Mouse (Mus musculus) embryonic facial prominence, embryonic 11.5 days (tissue): ENCODE results near the gene Ace. TPM values are rescaled to one million over a fixed set of nuclear protein-coding genes. Genes with fewer than 3 reads are reported as not detected.

Experiments
- ATAC-seq: fragments of 200-750 bp; cut with Nextera tagmentation; replicated peaks from 2 replicates; pipeline ENCODE4 v1.8.0; 2017; ENCODE audit warnings: low read depth; ENCODE audit not compliant: insufficient number of reproducible peaks, low FRiP score, low TSS enrichment
- DNase-seq: peaks from one replicate; pipeline ENCODE4 v3.0.0-alpha.2; 2015; ENCODE audit warnings: low spot score
- H3K27ac ChIP-seq: fragments of 300-500 bp; sonication (generic); replicated peaks from 2 replicates; pipeline ENCODE4 v1.5.1; 2014; ENCODE audit warnings: mild to moderate bottlenecking, low read depth, low read length, control low read depth
- H3K27me3 ChIP-seq: fragments of 300-500 bp; sonication (generic); 2 replicates; pipeline ENCODE4 v1.6.1; 2014; ENCODE audit warnings: mild to moderate bottlenecking, low read length, moderate library complexity, mixed read lengths; ENCODE audit not compliant: control insufficient read depth, insufficient read depth
- H3K36me3 ChIP-seq: fragments of 300-500 bp; sonication (generic); replicated peaks from 2 replicates; pipeline ENCODE4 v1.6.1; 2014; ENCODE audit warnings: low read depth, mild to moderate bottlenecking, low read length, moderate library complexity, mixed read lengths; ENCODE audit not compliant: control insufficient read depth, insufficient read depth
- H3K4me1 ChIP-seq: fragments of 300-500 bp; sonication (generic); 2 replicates; pipeline ENCODE4 v1.6.1; 2014; ENCODE audit warnings: low read length, mixed read lengths; ENCODE audit not compliant: control insufficient read depth, insufficient read depth
- H3K4me2 ChIP-seq: fragments of 300-500 bp; sonication (generic); 2 replicates; pipeline ENCODE4 v1.6.1; 2014; ENCODE audit warnings: low read depth, mild to moderate bottlenecking, control low read depth, low read length, moderate library complexity
- H3K4me3 ChIP-seq: fragments of 300-500 bp; sonication (generic); 2 replicates; pipeline ENCODE4 v1.5.1; 2014; ENCODE audit warnings: low read depth, low read length, control low read depth
- H3K9ac ChIP-seq: fragments of 300-500 bp; sonication (generic); replicated peaks from 2 replicates; pipeline ENCODE4 v1.6.1; 2014; ENCODE audit warnings: mild to moderate bottlenecking, control low read depth, low read length
- H3K9me3 ChIP-seq: fragments of 300-500 bp; sonication (generic); replicated peaks from 2 replicates; pipeline ENCODE4 v1.6.1; 2016; ENCODE audit warnings: mild to moderate bottlenecking, low read length, inconsistent platforms, mixed read lengths; ENCODE audit not compliant: control insufficient read depth
- WGBS: fragments of 180-500 bp; shearing (Covaris S2); extraction: QIAGEN DNeasy Blood & Tissue Kit; methylation state at CpG from one replicate; pipeline ENCODE4 v1.1.7; 2014; 5-methylcytosine and 5-hydroxymethylcytosine counted together
- polyA plus RNA-seq: library from polyadenylated mRNA; unstranded; fragments of >200 nt; fragmentation: Nextera tagmentation; extraction: Ambion mirVana; gene quantifications from 2 replicates; pipeline ENCODE4 v1.2.1, GENCODE M21; 2014

The Ace gene
- polyA plus RNA-seq, 1 experiment from 2014 or later: 0.41 TPM

- H3K4me3 ChIP-seq: no peak overlapping the region
- H3K4me2 ChIP-seq: no peak overlapping the region
- H3K9ac ChIP-seq: no peak overlapping the region
- 33% methylated on average over 3 of the region's 3 CpGs for WGBS
- no peaks in the 10 kb centered on the region for H3K9me3 ChIP-seq
- no peaks in the 10 kb centered on the region for H3K4me1 ChIP-seq
- DNase-seq (peak; percentile 14), ATAC-seq (no peak)
- no peaks in the 10 kb centered on the region for H3K36me3 ChIP-seq
- no peaks in the 10 kb centered on the region for H3K27me3 ChIP-seq
- no peak overlapping the region for H3K27ac ChIP-seq
Observed at GRCm38 (mm10) chr11:105951601-105952044, 16.1 kb upstream of the Ace start.

DNA sequence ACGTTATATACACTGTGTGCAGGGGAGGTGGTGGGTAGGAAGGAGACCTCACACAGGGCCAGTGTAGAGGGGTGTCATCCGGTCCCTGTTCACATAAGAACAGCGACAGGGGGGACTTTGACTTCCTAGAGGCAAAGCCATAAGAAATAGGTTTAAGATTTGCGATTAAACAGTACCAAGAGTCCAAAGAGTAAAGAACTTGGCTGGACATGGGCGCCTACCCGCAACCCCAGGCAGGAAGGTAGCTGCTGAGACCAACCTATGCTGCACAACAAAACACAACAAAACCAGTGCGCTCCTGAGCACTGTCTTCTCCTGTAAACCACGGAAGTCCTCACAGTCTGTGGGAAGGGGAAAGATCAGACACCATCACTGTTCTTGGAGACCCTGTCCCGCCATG, 15.6 kb upstream of the Ace start:
- DNase-seq: no peak
- WGBS: 87% methylated on average over 9 of the region's 9 CpGs
- Histone ChIP-seq H3K27me3 (no peaks in the 10 kb centered on the region), H3K36me3 (no peaks in the 10 kb centered on the region), H3K27ac (no peak overlapping the region), H3K4me2 (no peak overlapping the region), H3K4me1 (no peaks in the 10 kb centered on the region), H3K9ac (no peak overlapping the region), H3K9me3 (no peaks in the 10 kb centered on the region), H3K4me3 (no peak overlapping the region)
- ATAC-seq: no peak

DNA sequence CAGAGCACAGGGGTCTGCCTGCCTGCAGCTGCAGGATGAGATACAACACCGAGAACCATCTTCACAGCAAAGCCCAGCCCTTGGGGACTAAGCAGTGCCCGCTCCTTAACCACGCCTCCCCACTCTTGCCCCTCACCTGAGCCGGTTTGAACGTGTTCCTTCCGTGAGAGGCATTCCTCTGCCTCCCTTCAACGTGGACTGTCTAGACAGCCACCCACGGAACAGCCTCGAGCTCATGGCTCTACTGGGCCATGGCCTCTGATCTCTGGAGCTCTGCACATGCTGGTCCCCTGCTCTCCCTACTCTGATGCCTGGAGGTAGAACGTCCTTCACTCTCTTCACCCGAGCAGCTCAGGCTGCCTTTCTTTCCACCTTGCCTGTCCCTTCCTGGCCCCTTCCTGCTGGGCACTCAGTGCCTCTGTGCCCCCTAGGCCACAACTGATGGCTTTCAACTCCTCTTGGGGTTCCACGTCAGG, 14.8 kb upstream of the Ace start, which contains the start of gene Cyb561:
Gene Cyb561, minus strand, starts transcription at position 426 of the 476 bp plus-strand sequence.
- ATAC-seq: no peak
- Histone ChIP-seq H3K9me3 (no peaks in the 10 kb centered on the region), H3K9ac (no peak within 1 kb of the TSS), H3K4me3 (no peak within 1 kb of the TSS), H3K4me2 (no peak within 1 kb of the TSS), H3K27ac (no peak within 1 kb of the TSS), H3K36me3 (no peaks in the 10 kb centered on the region), H3K4me1 (no peaks in the 10 kb centered on the region), H3K27me3 (no peaks in the 10 kb centered on the region)
- WGBS: 78% methylated on average over 12 of the region's 12 CpGs
- no peak for DNase-seq

DNA sequence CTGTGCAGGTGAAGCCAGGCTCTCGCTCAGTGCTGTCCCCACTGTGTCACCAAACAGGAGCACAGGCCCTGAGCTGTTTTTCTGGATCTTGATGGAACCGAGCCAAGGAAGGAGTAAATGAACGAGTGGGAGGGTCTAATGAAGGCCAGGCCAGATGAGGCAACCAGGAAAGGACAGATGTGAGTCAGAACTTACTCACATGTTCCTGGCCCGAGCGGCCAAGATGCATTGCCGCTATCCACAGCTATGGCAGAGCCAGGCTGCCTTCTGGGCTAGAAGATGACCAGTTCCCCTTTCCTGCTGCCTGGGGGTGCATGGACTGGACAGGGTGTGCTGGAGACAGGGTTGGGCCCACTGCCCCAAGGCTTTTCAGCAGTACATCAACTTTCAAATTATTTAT, 14.3 kb upstream of the Ace start:
- Histone ChIP-seq H3K9me3 (no peaks in the 10 kb centered on the region), H3K27me3 (no peaks in the 10 kb centered on the region), H3K27ac (no peak overlapping the region), H3K4me1 (no peaks in the 10 kb centered on the region), H3K4me2 (no peak overlapping the region), H3K4me3 (no peak overlapping the region), H3K36me3 (no peaks in the 10 kb centered on the region), H3K9ac (no peak overlapping the region)
- ATAC-seq: no peak
- WGBS: 85% methylated on average over 6 of the region's 6 CpGs
- DNase-seq: no peak

GRCm38 (mm10) chr11:105955815-105956430, 11.8 kb upstream of the Ace start:
- DNase-seq (no peak), ATAC-seq (no peak)
- no peak overlapping the region for H3K4me2 ChIP-seq
- no peak overlapping the region for H3K4me3 ChIP-seq
- H3K27me3 ChIP-seq: no peaks in the 10 kb centered on the region
- H3K27ac ChIP-seq: no peak overlapping the region
- no peaks in the 10 kb centered on the region for H3K4me1 ChIP-seq
- H3K9ac ChIP-seq: no peak overlapping the region
- H3K36me3 ChIP-seq: no peaks in the 10 kb centered on the region
- WGBS: 93% methylated on average over 28 of the region's 28 CpGs
- H3K9me3 ChIP-seq: no peaks in the 10 kb centered on the region

DNA sequence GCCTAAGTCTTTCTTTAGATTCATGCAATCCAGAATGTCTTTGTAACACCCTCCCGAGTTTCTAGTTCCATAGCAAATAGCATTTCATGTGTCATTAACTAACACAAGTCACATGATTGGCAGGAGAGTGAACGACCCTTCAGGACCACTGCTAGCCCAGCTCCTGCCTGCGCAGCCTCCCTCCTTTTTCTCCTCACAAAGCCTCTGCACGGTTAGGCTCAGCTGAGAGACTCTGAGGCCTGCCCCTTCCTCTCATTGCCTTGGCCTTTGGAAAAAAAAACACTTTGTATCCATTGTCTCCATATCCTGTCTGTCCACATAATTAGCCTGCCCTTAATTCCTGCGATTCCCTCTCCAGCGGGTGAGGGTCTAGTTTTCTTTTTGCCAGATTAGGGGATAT, 10.2 kb upstream of the Ace start:
- Histone ChIP-seq H3K27ac (no peak overlapping the region), H3K27me3 (no peaks in the 10 kb centered on the region), H3K4me1 (no peaks in the 10 kb centered on the region), H3K9me3 (no peaks in the 10 kb centered on the region), H3K36me3 (no peaks in the 10 kb centered on the region), H3K4me3 (no peak overlapping the region), H3K9ac (no peak overlapping the region), H3K4me2 (no peak overlapping the region)
- DNase-seq (no peak), ATAC-seq (no peak)
- WGBS: 48% methylated on average over 6 of the region's 6 CpGs

GRCm38 (mm10) chr11:105958566-105958965, 9.2 kb upstream of the Ace start:
- Histone ChIP-seq H3K27me3 (no peaks in the 10 kb centered on the region), H3K4me1 (no peaks in the 10 kb centered on the region), H3K27ac (no peak overlapping the region), H3K9ac (no peak overlapping the region), H3K4me3 (no peak overlapping the region), H3K36me3 (no peaks in the 10 kb centered on the region), H3K9me3 (no peaks in the 10 kb centered on the region), H3K4me2 (no peak overlapping the region)
- 61% methylated on average over 1 of the region's 1 CpGs for WGBS
- ATAC-seq (no peak), DNase-seq (no peak)

DNA sequence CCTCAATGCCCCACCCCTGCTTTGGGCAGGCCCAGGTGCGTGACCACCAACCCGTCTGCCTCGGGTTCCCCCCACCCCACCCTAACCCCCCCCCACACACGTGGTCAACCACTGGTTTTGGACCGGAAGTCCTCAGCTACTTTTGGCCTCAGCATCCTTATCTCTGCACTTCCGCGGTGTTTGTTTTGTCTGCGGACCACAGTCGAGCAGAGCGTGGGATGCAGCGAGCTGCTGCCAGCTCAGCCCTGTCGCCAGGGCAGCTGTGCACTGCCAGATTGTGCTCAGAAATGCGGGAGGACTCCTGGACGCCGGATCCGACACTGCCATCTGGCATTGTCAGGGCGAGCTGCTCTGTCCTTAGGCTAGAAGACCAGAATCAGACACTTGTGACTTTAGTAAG, 8.4 kb upstream of the Ace start:
- no peak for DNase-seq

More for the DNA sequence above, 8.4 kb upstream of the Ace start:
- no peak overlapping the region for H3K4me3 ChIP-seq
- ATAC-seq: no peak
- no peaks in the 10 kb centered on the region for H3K4me1 ChIP-seq
- no peak overlapping the region for H3K9ac ChIP-seq
- H3K4me2 ChIP-seq: no peak overlapping the region
- no peaks in the 10 kb centered on the region for H3K9me3 ChIP-seq
- no peaks in the 10 kb centered on the region for H3K36me3 ChIP-seq
- 55% methylated on average over 17 of the region's 17 CpGs for WGBS
- no peaks in the 10 kb centered on the region for H3K27me3 ChIP-seq
- no peak overlapping the region for H3K27ac ChIP-seq
